Mouse (Mus musculus): ENCODE results near the gene Rfx7. TPM values are rescaled to one million over a fixed set of nuclear protein-coding genes. Genes with fewer than 3 reads are reported as not detected.
"Not testable (repeated sequence)": the region's sequence is repeated elsewhere in the genome, so short reads cannot be mapped to it uniquely, and the experiment has no call there.

Gene Rfx7
- polyA plus RNA-seq, 2 experiments, result 14.1 to 14.2 TPM

GRCm38 (mm10) chr9:72638951-72639842, 107.2 kb downstream of the Rfx7 start:
- DNase-seq (ENCODE audit: low spot score), result peak; percentile 79
- ATAC-seq (ENCODE audit: low FRiP score, low read depth), result peak; percentile 64
- Histone ChIP-seq H3K4me2 (replicated peaks; ENCODE audit: low read depth, low read length, severe bottlenecking) (peak overlapping the region; percentile 72), H3K36me3 (ENCODE audit: control insufficient read depth, insufficient read depth, low read length) (no peaks in the 10 kb centered on the region), H3K9ac (ENCODE audit: low read depth, low read length, severe bottlenecking) (peak overlapping the region; percentile 63), H3K4me3 (replicated peaks; ENCODE audit: low read length) (peak overlapping the region; percentile 30), H3K27me3 (ENCODE audit: control insufficient read depth, insufficient read depth, low read length) (no peaks in the 10 kb centered on the region), H3K9me3 (ENCODE audit: control insufficient read depth, low read length) (no peaks in the 10 kb centered on the region), H3K4me1 (ENCODE audit: control insufficient read depth, insufficient read depth, low read length) (peaks cover 37% of the 10 kb centered on the region), H3K27ac (replicated peaks; ENCODE audit: low read depth, low read length) (peak overlapping the region; percentile 100)
- WGBS, result 35% methylated on average over 9 of the region's 9 CpGs
- TF ChIP-seq POLR2A (IDR thresholded peaks at IDR 0.05; ENCODE audit: borderline replicate concordance, extremely low read depth, insufficient read depth, insufficient read length), result no peak

- Histone ChIP-seq H3K4me3 (replicated peaks; ENCODE audit: low read length) (peak overlapping the region; percentile 30), H3K9me3 (ENCODE audit: control insufficient read depth, low read length) (no peaks in the 10 kb centered on the region), H3K36me3 (ENCODE audit: control insufficient read depth, insufficient read depth, low read length) (no peaks in the 10 kb centered on the region), H3K4me1 (ENCODE audit: control insufficient read depth, insufficient read depth, low read length) (peaks cover 44% of the 10 kb centered on the region), H3K27ac (replicated peaks; ENCODE audit: low read depth, low read length) (peak overlapping the region; percentile 100), H3K27me3 (ENCODE audit: control insufficient read depth, insufficient read depth, low read length) (no peaks in the 10 kb centered on the region), H3K4me2 (replicated peaks; ENCODE audit: low read depth, low read length, severe bottlenecking) (peak overlapping the region; percentile 72), H3K9ac (ENCODE audit: low read depth, low read length, severe bottlenecking) (peak overlapping the region; percentile 63)
- peak; percentile 64; the same call in 1 of the 2 replicates for TF ChIP-seq POLR2A (IDR thresholded peaks at IDR 0.05; ENCODE audit: borderline replicate concordance, extremely low read depth, insufficient read depth, insufficient read length)
- ATAC-seq (ENCODE audit: low FRiP score, low read depth), result peak; percentile 92
- WGBS, result under 1% methylated on average over 27 of the region's 27 CpGs
- peak; percentile 93 for DNase-seq (ENCODE audit: low spot score)
Observed at GRCm38 (mm10) chr9:72639843-72640621, 108.0 kb downstream of the Rfx7 start.

GRCm38 (mm10) chr9:72640642-72641041, 108.6 kb downstream of the Rfx7 start:
- DNase-seq (ENCODE audit: low spot score), result no peak
- peak; percentile 34 for ATAC-seq (ENCODE audit: low FRiP score, low read depth)
- Histone ChIP-seq H3K36me3 (ENCODE audit: control insufficient read depth, insufficient read depth, low read length) (no peaks in the 10 kb centered on the region), H3K4me3 (replicated peaks; ENCODE audit: low read length) (no peak overlapping the region), H3K4me2 (replicated peaks; ENCODE audit: low read depth, low read length, severe bottlenecking) (peak overlapping the region; percentile 72), H3K9me3 (ENCODE audit: control insufficient read depth, low read length) (no peaks in the 10 kb centered on the region), H3K4me1 (ENCODE audit: control insufficient read depth, insufficient read depth, low read length) (peaks cover 45% of the 10 kb centered on the region), H3K27ac (replicated peaks; ENCODE audit: low read depth, low read length) (peak overlapping the region; percentile 100), H3K9ac (ENCODE audit: low read depth, low read length, severe bottlenecking) (peak overlapping the region; percentile 63; the same call in 1 of the 2 replicates), H3K27me3 (ENCODE audit: control insufficient read depth, insufficient read depth, low read length) (no peaks in the 10 kb centered on the region)
- TF ChIP-seq POLR2A (IDR thresholded peaks at IDR 0.05; ENCODE audit: borderline replicate concordance, extremely low read depth, insufficient read depth, insufficient read length), result no peak
- WGBS, result 7% methylated on average over 7 of the region's 7 CpGs

GRCm38 (mm10) chr9:72641093-72641680, 109.1 kb downstream of the Rfx7 start:
- H3K4me2 ChIP-seq (replicated peaks; ENCODE audit: low read depth, low read length, severe bottlenecking), result peak overlapping the region; percentile 72
- no peaks in the 10 kb centered on the region for H3K27me3 ChIP-seq (ENCODE audit: control insufficient read depth, insufficient read depth, low read length)
- peak overlapping the region; percentile 100 for H3K27ac ChIP-seq (replicated peaks; ENCODE audit: low read depth, low read length)
- peaks cover 48% of the 10 kb centered on the region for H3K4me1 ChIP-seq (ENCODE audit: control insufficient read depth, insufficient read depth, low read length)
- ATAC-seq (ENCODE audit: low FRiP score, low read depth), result no peak
- WGBS, result 52% methylated on average over 6 of the region's 6 CpGs
- no peak for DNase-seq (ENCODE audit: low spot score)
- no peaks in the 10 kb centered on the region for H3K36me3 ChIP-seq (ENCODE audit: control insufficient read depth, insufficient read depth, low read length)
- 0 out of 2 replicates have a peak overlapping the region, but pooled peaks have one; percentile 63 for H3K9ac ChIP-seq (ENCODE audit: low read depth, low read length, severe bottlenecking)
- no peaks in the 10 kb centered on the region for H3K9me3 ChIP-seq (ENCODE audit: control insufficient read depth, low read length)
- TF ChIP-seq POLR2A (IDR thresholded peaks at IDR 0.05; ENCODE audit: borderline replicate concordance, extremely low read depth, insufficient read depth, insufficient read length), result no peak
- no peak overlapping the region for H3K4me3 ChIP-seq (replicated peaks; ENCODE audit: low read length)

GRCm38 (mm10) chr9:72642756-72643447, 110.9 kb downstream of the Rfx7 start:
- not testable (repeated sequence) for H3K4me2 ChIP-seq (replicated peaks; ENCODE audit: low read depth, low read length, severe bottlenecking); DNase-seq (ENCODE audit: low spot score); ATAC-seq (ENCODE audit: low FRiP score, low read depth); H3K9ac ChIP-seq (ENCODE audit: low read depth, low read length, severe bottlenecking); H3K4me3 ChIP-seq (replicated peaks; ENCODE audit: low read length); H3K9me3 ChIP-seq (ENCODE audit: control insufficient read depth, low read length); H3K27me3 ChIP-seq (ENCODE audit: control insufficient read depth, insufficient read depth, low read length); H3K27ac ChIP-seq (replicated peaks; ENCODE audit: low read depth, low read length); H3K36me3 ChIP-seq (ENCODE audit: control insufficient read depth, insufficient read depth, low read length)
- 93% methylated on average over 3 of the region's 4 CpGs for WGBS
- H3K4me1 ChIP-seq (ENCODE audit: control insufficient read depth, insufficient read depth, low read length), result peaks cover 48% of the 10 kb centered on the region
